Mouse (Mus musculus) hindbrain, embryonic 16.5 days (tissue): Measurements from ENCODE around the gene Zfp420. TPM values are rescaled to one million over a fixed set of nuclear protein-coding genes. Genes with fewer than 3 reads are reported as not detected.
A peak's percentile ranks its signal among the peaks of the same experiment; 100 is the strongest.

Experiments used
- ATAC-seq: fragments of 200-750 bp; cut with Nextera tagmentation; 2 replicates; pipeline ENCODE4 v1.8.0; 2017; ENCODE audit warnings: moderate TSS enrichment, moderate library complexity
- H3K27ac ChIP-seq: fragments of 300-500 bp; sonication (generic); 2 replicates; pipeline ENCODE4 v1.5.1; 2014; ENCODE audit warnings: low read depth, mild to moderate bottlenecking, control low read depth, low read length, moderate library complexity
- H3K27me3 ChIP-seq: fragments of 300-500 bp; sonication (generic); replicated peaks from 2 replicates; pipeline ENCODE4 v1.6.1; 2014; ENCODE audit warnings: low read length; ENCODE audit not compliant: control insufficient read depth, insufficient read depth
- H3K36me3 ChIP-seq: fragments of 300-500 bp; sonication (generic); 2 replicates; pipeline ENCODE4 v1.6.1; 2014; ENCODE audit warnings: mild to moderate bottlenecking, low read length, moderate library complexity, mixed read lengths; ENCODE audit not compliant: control insufficient read depth, insufficient read depth
- H3K4me1 ChIP-seq: fragments of 300-500 bp; sonication (generic); 2 replicates; pipeline ENCODE4 v1.6.1; 2014; ENCODE audit warnings: low read depth, low read length; ENCODE audit not compliant: control insufficient read depth, insufficient read depth
- H3K4me2 ChIP-seq: fragments of 300-500 bp; sonication (generic); 2 replicates; pipeline ENCODE4 v1.6.1; 2014; ENCODE audit warnings: mild to moderate bottlenecking, low read length, control low read depth, moderate library complexity
- H3K4me3 ChIP-seq: fragments of 300-500 bp; sonication (generic); 2 replicates; pipeline ENCODE4 v1.5.1; 2014; ENCODE audit warnings: mild to moderate bottlenecking, low read length, control low read depth, moderate library complexity
- H3K9ac ChIP-seq: fragments of 300-500 bp; sonication (generic); 2 replicates; pipeline ENCODE4 v1.6.1; 2014; ENCODE audit warnings: low read depth, mild to moderate bottlenecking, control low read depth, low read length, moderate library complexity
- H3K9me3 ChIP-seq: fragments of 300-500 bp; sonication (generic); 2 replicates; pipeline ENCODE4 v1.6.1; 2014; ENCODE audit warnings: mild to moderate bottlenecking, low read length, moderate library complexity; ENCODE audit not compliant: control insufficient read depth
- WGBS: fragments of 180-500 bp; shearing (Covaris S2); extraction: QIAGEN DNeasy Blood & Tissue Kit; methylation state at CpG from one replicate; pipeline ENCODE4 v1.1.7; 2014; 5-methylcytosine and 5-hydroxymethylcytosine counted together
- polyA plus RNA-seq: library from polyadenylated mRNA; unstranded; fragments of >200 nt; fragmentation: Nextera tagmentation; extraction: Ambion mirVana; gene quantifications from 2 replicates; pipeline ENCODE4 v1.2.1, GENCODE M21; 2015

Zfp420 gene
- polyA plus RNA-seq = 20.1 and 20.9 TPM in 2 replicates

DNA sequence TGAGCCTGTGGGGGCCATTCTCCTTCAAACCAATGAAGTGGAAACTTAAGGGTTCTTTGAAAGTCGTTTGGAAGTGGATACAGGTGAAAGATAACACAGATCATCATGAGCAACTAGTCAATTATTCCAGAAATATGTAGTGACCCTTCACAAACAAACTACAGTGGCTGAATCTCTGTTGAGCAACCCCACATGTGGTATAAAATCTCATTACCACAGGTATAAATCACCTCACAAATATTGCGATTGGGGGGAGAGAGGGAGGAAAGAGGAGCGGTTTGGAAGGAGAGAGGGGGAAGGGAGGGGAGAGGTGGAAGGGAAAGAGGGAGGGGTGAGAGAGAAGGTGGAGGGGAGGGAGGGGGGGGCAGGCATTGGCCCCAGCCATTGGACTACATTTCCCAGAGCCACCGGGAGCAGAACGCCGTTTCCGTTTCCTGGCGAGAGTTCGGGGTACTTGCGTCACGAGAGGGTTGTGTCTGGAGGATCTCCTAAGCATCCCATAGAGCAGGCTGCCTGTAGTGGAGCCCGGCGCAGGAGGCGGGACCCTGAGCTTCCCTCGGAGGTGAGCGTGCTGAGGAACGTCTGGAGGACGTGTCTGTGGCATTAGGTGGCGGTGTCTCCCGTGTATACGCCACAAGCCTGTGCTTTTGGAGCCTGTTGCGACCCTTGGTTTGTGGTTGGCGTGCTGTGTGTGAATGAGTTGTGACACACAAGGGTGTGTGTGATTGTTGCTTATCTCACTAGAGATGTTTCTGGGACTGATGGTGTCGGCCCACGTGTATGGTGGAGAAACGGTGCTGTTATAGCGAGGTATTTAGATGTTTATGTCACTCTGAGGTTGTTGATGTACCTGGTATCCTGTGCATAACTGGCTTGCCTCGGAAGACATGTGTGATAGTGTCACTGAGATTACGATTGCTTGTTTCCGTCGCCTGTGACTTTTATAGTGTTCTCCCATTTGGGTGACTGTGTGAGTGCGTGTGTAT, at the start of gene Zfp420:
TSS of gene Zfp420 (plus strand) at position 448 of the 986 bp plus-strand sequence.
- Histone ChIP-seq H3K36me3 (0 out of 2 replicates have a peak, but pooled peaks cover 3% of the 10 kb centered on the region), H3K9ac (peak within 1 kb of the TSS; percentile 69), H3K4me2 (peak within 1 kb of the TSS; percentile 77), H3K9me3 (peaks cover 2% of the 10 kb centered on the region; the same call in 1 of the 2 replicates), H3K4me3 (peak within 1 kb of the TSS; percentile 57), H3K4me1 (peaks cover 6% of the 10 kb centered on the region), H3K27me3 (no peaks in the 10 kb centered on the region), H3K27ac (peak within 1 kb of the TSS; percentile 57)
- WGBS = 8% methylated on average over 32 of the region's 32 CpGs
- peak; percentile 99 for ATAC-seq

GRCm38 (mm10) chr7:29812244-29812643, 47.5 kb upstream of the Zfp420 start:
- Histone ChIP-seq H3K4me3 (no peak overlapping the region), H3K4me1 (peaks cover 14% of the 10 kb centered on the region), H3K9ac (no peak overlapping the region), H3K9me3 (peaks cover 4% of the 10 kb centered on the region; the same call in 1 of the 2 replicates), H3K27ac (no peak overlapping the region), H3K36me3 (no peaks in the 10 kb centered on the region), H3K4me2 (no peak overlapping the region), H3K27me3 (no peaks in the 10 kb centered on the region)
- ATAC-seq = no peak
- WGBS = 90% methylated on average over 1 of the region's 1 CpGs

GRCm38 (mm10) chr7:29814381-29814780, 45.4 kb upstream of the Zfp420 start:
- no peak overlapping the region for H3K27ac ChIP-seq
- WGBS = 91% methylated on average over 2 of the region's 2 CpGs
- H3K36me3 ChIP-seq = no peaks in the 10 kb centered on the region
- H3K9me3 ChIP-seq = peaks cover 4% of the 10 kb centered on the region; the same call in 1 of the 2 replicates
- H3K9ac ChIP-seq = no peak overlapping the region
- no peaks in the 10 kb centered on the region for H3K27me3 ChIP-seq
- peak overlapping the region; percentile 73 for H3K4me2 ChIP-seq
- H3K4me3 ChIP-seq = no peak overlapping the region
- no peak for ATAC-seq
- H3K4me1 ChIP-seq = peaks cover 24% of the 10 kb centered on the region

GRCm38 (mm10) chr7:29815061-29815784, 44.6 kb upstream of the Zfp420 start:
- WGBS = 3% methylated on average over 12 of the region's 12 CpGs
- peak overlapping the region; percentile 73 for H3K4me2 ChIP-seq
- ATAC-seq = peak; percentile 64

GRCm38 (mm10) chr7:29815910-29816429, 43.8 kb upstream of the Zfp420 start, which contains the start of gene Zfp790:
Gene Zfp790, plus strand, starts transcription at chr7:29816114.
- WGBS = under 1% methylated on average over 26 of the region's 26 CpGs
- H3K27ac ChIP-seq = peak within 1 kb of the TSS; percentile 82

More at GRCm38 (mm10) chr7:29815061-29815784, 44.6 kb upstream of the Zfp420 start:
- Histone ChIP-seq H3K4me1 (peaks cover 26% of the 10 kb centered on the region), H3K36me3 (no peaks in the 10 kb centered on the region), H3K4me3 (peak overlapping the region; percentile 57), H3K27ac (peak overlapping the region; percentile 45; the same call in 1 of the 2 replicates), H3K27me3 (no peaks in the 10 kb centered on the region), H3K9me3 (peaks cover 4% of the 10 kb centered on the region; the same call in 1 of the 2 replicates), H3K9ac (peak overlapping the region; percentile 72)

DNA sequence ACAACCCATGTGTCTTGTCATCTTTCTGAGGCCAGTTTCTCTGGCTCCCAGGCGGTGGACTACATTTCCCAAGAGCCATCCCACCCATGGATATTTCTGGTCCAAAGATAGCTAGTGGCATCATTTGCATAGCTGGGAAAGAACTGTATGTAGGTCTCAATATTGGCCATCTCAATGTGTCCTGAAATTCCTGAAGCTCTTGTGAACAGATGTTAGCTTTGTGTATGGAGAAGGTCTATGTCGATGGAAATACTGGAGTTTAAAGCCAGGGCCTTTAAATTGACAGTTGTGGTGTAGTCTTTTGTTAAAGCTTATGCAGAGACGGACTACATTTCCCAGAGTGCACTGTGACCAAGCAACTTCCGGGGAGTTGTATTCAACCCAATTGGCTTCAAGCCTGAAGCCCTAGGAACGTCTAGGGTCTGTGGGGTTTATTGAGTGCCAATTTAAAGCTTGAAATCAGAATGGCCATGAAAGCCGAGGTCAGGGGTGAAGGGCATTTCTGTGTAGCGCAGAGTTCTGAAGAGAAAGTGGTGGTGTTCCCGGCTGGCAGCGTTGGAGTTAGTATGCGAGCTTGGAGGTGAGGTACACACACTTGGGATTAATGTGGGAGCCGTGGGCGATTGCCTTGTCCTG, 41.0 kb upstream of the Zfp420 start:
- Histone ChIP-seq H3K27me3 (no peaks in the 10 kb centered on the region), H3K4me3 (peak overlapping the region; percentile 70), H3K9me3 (no peaks in the 10 kb centered on the region), H3K4me2 (peak overlapping the region; percentile 81), H3K4me1 (peaks cover 26% of the 10 kb centered on the region), H3K36me3 (peaks cover 6% of the 10 kb centered on the region), H3K9ac (peak overlapping the region; percentile 75), H3K27ac (peak overlapping the region; percentile 82)
- peak; percentile 77 for ATAC-seq
- 2% methylated on average over 12 of the region's 12 CpGs for WGBS

More at GRCm38 (mm10) chr7:29815910-29816429, 43.8 kb upstream of the Zfp420 start, which contains the start of gene Zfp790:
- Histone ChIP-seq H3K4me3 (peak within 1 kb of the TSS; percentile 57), H3K4me1 (peaks cover 26% of the 10 kb centered on the region), H3K9ac (peak within 1 kb of the TSS; percentile 72), H3K4me2 (peak within 1 kb of the TSS; percentile 73), H3K9me3 (no peaks in the 10 kb centered on the region), H3K36me3 (no peaks in the 10 kb centered on the region), H3K27me3 (no peaks in the 10 kb centered on the region)
- ATAC-seq = peak; percentile 97

- no peak overlapping the region for H3K4me3 ChIP-seq
- H3K4me1 ChIP-seq = no peaks in the 10 kb centered on the region
- H3K4me2 ChIP-seq = no peak overlapping the region
- no peak overlapping the region for H3K9ac ChIP-seq
- H3K27me3 ChIP-seq = no peaks in the 10 kb centered on the region
- no peaks in the 10 kb centered on the region for H3K9me3 ChIP-seq
- H3K27ac ChIP-seq = no peak overlapping the region
- no peak for ATAC-seq
- peaks cover 60% of the 10 kb centered on the region for H3K36me3 ChIP-seq
- 93% methylated on average over 12 of the region's 12 CpGs for WGBS
Observed at GRCm38 (mm10) chr7:29828001-29828400, 31.8 kb upstream of the Zfp420 start.

DNA sequence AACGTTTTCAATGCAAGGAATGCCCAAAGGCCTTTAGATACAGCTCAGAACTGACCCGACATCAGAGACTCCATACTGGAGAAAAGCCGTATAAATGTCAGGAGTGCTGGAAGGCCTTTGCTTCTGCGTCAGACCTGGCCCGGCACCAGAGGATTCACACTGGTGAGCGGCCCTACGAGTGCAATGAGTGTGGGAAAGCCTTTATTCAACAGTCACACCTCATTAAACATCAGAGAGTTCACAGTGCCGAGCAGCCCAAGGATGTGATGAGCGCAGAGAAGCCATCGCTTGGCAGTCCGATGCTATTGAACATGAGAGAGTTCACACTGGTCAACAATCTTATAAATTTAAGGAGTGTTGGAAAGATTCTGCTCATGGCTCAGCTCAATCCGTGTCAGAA, 30.0 kb upstream of the Zfp420 start:
- no peaks in the 10 kb centered on the region for H3K4me1 ChIP-seq
- H3K9me3 ChIP-seq = no peaks in the 10 kb centered on the region
- peaks cover 55% of the 10 kb centered on the region for H3K36me3 ChIP-seq
- no peak overlapping the region for H3K9ac ChIP-seq
- no peak overlapping the region for H3K27ac ChIP-seq
- no peak overlapping the region for H3K4me2 ChIP-seq
- WGBS = 81% methylated on average over 12 of the region's 12 CpGs
- no peak overlapping the region for H3K4me3 ChIP-seq
- H3K27me3 ChIP-seq = no peaks in the 10 kb centered on the region
- no peak for ATAC-seq
